Mouse (Mus musculus) thymus, adult 2 months (tissue): Measurements from ENCODE around the gene Becn1. TPM values are rescaled to one million over a fixed set of nuclear protein-coding genes. Genes with fewer than 3 reads are reported as not detected.

Experiments
- DNase-seq: peaks from one replicate; pipeline ENCODE4 v3.0.0; 2021
- H3K27ac ChIP-seq: fragments of 200-500 bp; 2 replicates; pipeline ENCODE4 v1.5.1; 2012; ENCODE audit warnings: low read length, control low read depth; ENCODE audit not compliant: control insufficient read depth, insufficient read depth
- H3K27me3 ChIP-seq: fragments of 200-500 bp; 2 replicates; pipeline ENCODE4 v1.6.1; 2012; ENCODE audit warnings: mild to moderate bottlenecking, low read length, moderate library complexity, mixed read lengths; ENCODE audit not compliant: control insufficient read depth, insufficient read depth
- H3K36me3 ChIP-seq: fragments of 200-500 bp; 2 replicates; pipeline ENCODE4 v1.6.1; 2012; ENCODE audit warnings: mild to moderate bottlenecking, low read length, moderate library complexity; ENCODE audit not compliant: control insufficient read depth, insufficient read depth
- H3K4me1 ChIP-seq: fragments of 200-500 bp; replicated peaks from 2 replicates; pipeline ENCODE4 v1.6.1; 2012; ENCODE audit warnings: low read length; ENCODE audit not compliant: control insufficient read depth, insufficient read depth
- H3K4me3 ChIP-seq: fragments of 200-500 bp; 2 replicates; pipeline ENCODE4 v1.5.1; 2012; ENCODE audit warnings: mild to moderate bottlenecking, low read length, control low read depth, moderate library complexity; ENCODE audit not compliant: control insufficient read depth, insufficient read depth
- CTCF ChIP-seq: fragments of 200-500 bp; IDR thresholded peaks from 2 replicates; pipeline ENCODE4 v1.5.1; 2012; ENCODE audit warnings: mild to moderate bottlenecking, control low read depth, low read length, moderate library complexity, borderline replicate concordance; ENCODE audit not compliant: control insufficient read depth, poor library complexity, insufficient read depth; ENCODE audit errors: extremely low read depth
- POLR2A ChIP-seq: fragments of 200-500 bp; IDR thresholded peaks from 2 replicates; pipeline ENCODE4 v1.6.1; 2012; ENCODE audit warnings: mild to moderate bottlenecking, low read length, control low read depth, moderate library complexity; ENCODE audit not compliant: control insufficient read depth, poor library complexity, insufficient read depth; ENCODE audit errors: extremely low read depth
- WGBS: fragments of 180-500 bp; shearing (Covaris S2); methylation state at CpG from one replicate; pipeline ENCODE4 v1.1.7; 2018; 5-methylcytosine and 5-hydroxymethylcytosine counted together
- polyA plus RNA-seq: library from polyadenylated mRNA; depleted of rRNA; stranded (reverse); fragments of >200 nt; gene quantifications from 2 replicates; pipeline ENCODE4 v1.2.3, GENCODE M21; 2012

Gene Becn1
- polyA plus RNA-seq, 1 experiment, result 176 TPM

GRCm38 (mm10) chr11:101260826-101261380 lies 41.2 kb downstream of the Becn1 start:
- Histone ChIP-seq H3K4me3 (peak overlapping the region; percentile 21), H3K36me3 (peaks cover 6% of the 10 kb centered on the region; the same call in 1 of the 2 replicates), H3K27ac (no peak overlapping the region), H3K4me1 (peaks cover 20% of the 10 kb centered on the region), H3K27me3 (peaks cover 24% of the 10 kb centered on the region)
- TF ChIP-seq POLR2A (no peak), CTCF (0 out of 2 replicates have a peak, but pooled peaks have one; percentile 11)
- no peak for DNase-seq
- WGBS, result 5% methylated on average over 30 of the region's 30 CpGs

- no peak for DNase-seq
- TF ChIP-seq CTCF (no peak), POLR2A (no peak)
- peaks cover 6% of the 10 kb centered on the region; the same call in 1 of the 2 replicates for H3K36me3 ChIP-seq
- peaks cover 17% of the 10 kb centered on the region for H3K4me1 ChIP-seq
- no peak within 1 kb of the TSS for H3K27ac ChIP-seq
- H3K27me3 ChIP-seq, result peaks cover 22% of the 10 kb centered on the region
- 4% methylated on average over 43 of the region's 43 CpGs for WGBS
- peak within 1 kb of the TSS; percentile 21 for H3K4me3 ChIP-seq
Observed at GRCm38 (mm10) chr11:101259948-101260825, 41.9 kb downstream of the Becn1 start, which contains the start of gene Wnk4. Wnk4 (plus strand) TSS chr11:101260567.

- Histone ChIP-seq H3K27ac (no peak overlapping the region), H3K27me3 (peaks cover 22% of the 10 kb centered on the region), H3K4me3 (no peak overlapping the region), H3K36me3 (peaks cover 6% of the 10 kb centered on the region; the same call in 1 of the 2 replicates), H3K4me1 (peaks cover 17% of the 10 kb centered on the region)
- TF ChIP-seq POLR2A, result no peak
- TF ChIP-seq CTCF, result no peak
- 83% methylated on average over 6 of the region's 6 CpGs for WGBS
- DNase-seq, result no peak
Observed at GRCm38 (mm10) chr11:101259261-101259712, 42.8 kb downstream of the Becn1 start.

- Histone ChIP-seq H3K27ac (no peak overlapping the region), H3K27me3 (peaks cover 7% of the 10 kb centered on the region; the same call in 1 of the 2 replicates), H3K4me1 (peaks cover 15% of the 10 kb centered on the region), H3K4me3 (no peak overlapping the region), H3K36me3 (peaks cover 6% of the 10 kb centered on the region; the same call in 1 of the 2 replicates)
- TF ChIP-seq POLR2A (no peak), CTCF (no peak)
- no peak for DNase-seq
- WGBS, result 94% methylated on average over 13 of the region's 13 CpGs
Observed at GRCm38 (mm10) chr11:101255826-101256775, 46.0 kb downstream of the Becn1 start.

- Histone ChIP-seq H3K27me3 (no peaks in the 10 kb centered on the region), H3K4me3 (peak within 1 kb of the TSS; percentile 86), H3K27ac (no peak within 1 kb of the TSS), H3K4me1 (peaks cover 3% of the 10 kb centered on the region), H3K36me3 (peaks cover 1% of the 10 kb centered on the region; the same call in 1 of the 2 replicates)
- peak; percentile 84 for DNase-seq
- TF ChIP-seq POLR2A (peak; percentile 82; the same call in 1 of the 2 replicates), CTCF (peak; percentile 39; the same call in 1 of the 2 replicates)
- WGBS, result under 1% methylated on average over 40 of the region's 40 CpGs
Observed at GRCm38 (mm10) chr11:101253613-101254389, 48.3 kb downstream of the Becn1 start, which contains the start of gene Vps25. Vps25 (plus strand) TSS chr11:101253707.
